Mouse (Mus musculus) liver, postnatal 0 days (tissue): ENCODE results near the gene Wwp2. TPM values are rescaled to one million over a fixed set of nuclear protein-coding genes. Genes with fewer than 3 reads are reported as not detected.

ENCODE experiments used
- ATAC-seq: fragments of 200-750 bp; cut with Nextera tagmentation; 2 replicates; pipeline ENCODE4 v1.8.0; 2017; ENCODE audit warnings: mild to moderate bottlenecking, moderate library complexity
- DNase-seq: peaks from one replicate; pipeline ENCODE4 v3.0.0-alpha.2; 2016
- H3K27ac ChIP-seq: fragments of 300-500 bp; sonication (generic); 2 replicates; pipeline ENCODE4 v1.5.1; 2014; ENCODE audit warnings: antibody characterized with exemption, moderate library complexity, mild to moderate bottlenecking, low read depth
- H3K27me3 ChIP-seq: fragments of 300-500 bp; sonication (generic); 2 replicates; pipeline ENCODE4 v1.6.1; 2014; ENCODE audit warnings: low read length, control low read depth, mixed read lengths; ENCODE audit not compliant: insufficient read depth
- H3K36me3 ChIP-seq: fragments of 300-500 bp; sonication (generic); replicated peaks from 2 replicates; pipeline ENCODE4 v1.6.1; 2014; ENCODE audit warnings: mild to moderate bottlenecking, control low read depth, low read length, moderate library complexity, mixed read lengths; ENCODE audit not compliant: insufficient read depth
- H3K4me1 ChIP-seq: fragments of 300-500 bp; sonication (generic); 2 replicates; pipeline ENCODE4 v1.6.1; 2014; ENCODE audit warnings: antibody characterized with exemption, mild to moderate bottlenecking, control low read depth; ENCODE audit not compliant: insufficient read depth
- H3K4me2 ChIP-seq: fragments of 300-500 bp; sonication (generic); 2 replicates; pipeline ENCODE4 v1.6.1; 2014; ENCODE audit warnings: low read depth, mild to moderate bottlenecking, low read length, moderate library complexity, mixed read lengths
- H3K4me3 ChIP-seq: fragments of 300-500 bp; sonication (generic); 2 replicates; pipeline ENCODE4 v1.5.1; 2014; ENCODE audit warnings: low read depth, low read length
- H3K9ac ChIP-seq: fragments of 300-500 bp; sonication (generic); replicated peaks from 2 replicates; pipeline ENCODE4 v1.6.1; 2014; ENCODE audit warnings: mild to moderate bottlenecking, moderate library complexity
- H3K9me3 ChIP-seq: fragments of 300-500 bp; sonication (generic); 2 replicates; pipeline ENCODE4 v1.6.1; 2016; ENCODE audit warnings: mild to moderate bottlenecking, control low read depth, low read length, mixed read lengths
- CTCF ChIP-seq: sonication (generic); IDR thresholded peaks from 2 replicates; pipeline ENCODE4 v1.5.1; 2016; ENCODE audit warnings: antibody characterized with exemption, low read depth
- EP300 ChIP-seq: IDR thresholded peaks from 2 replicates; pipeline ENCODE4 v1.6.1; 2016; ENCODE audit warnings: antibody characterized with exemption, low read depth, mild to moderate bottlenecking
- WGBS: fragments of 180-500 bp; shearing (Covaris S2); extraction: QIAGEN DNeasy Blood & Tissue Kit; methylation state at CpG from one replicate; pipeline ENCODE4 v1.1.7; 2014; ENCODE audit not compliant: insufficient replicate concordance; 5-methylcytosine and 5-hydroxymethylcytosine counted together
- polyA plus RNA-seq: library from polyadenylated mRNA; unstranded; fragments of >200 nt; fragmentation: Nextera tagmentation; extraction: Ambion mirVana; gene quantifications from 2 replicates; pipeline ENCODE4 v1.2.1, GENCODE M21; 2015

The Wwp2 gene
- polyA plus RNA-seq, 1 experiment from 2014 or later = 29.1 TPM

DNA sequence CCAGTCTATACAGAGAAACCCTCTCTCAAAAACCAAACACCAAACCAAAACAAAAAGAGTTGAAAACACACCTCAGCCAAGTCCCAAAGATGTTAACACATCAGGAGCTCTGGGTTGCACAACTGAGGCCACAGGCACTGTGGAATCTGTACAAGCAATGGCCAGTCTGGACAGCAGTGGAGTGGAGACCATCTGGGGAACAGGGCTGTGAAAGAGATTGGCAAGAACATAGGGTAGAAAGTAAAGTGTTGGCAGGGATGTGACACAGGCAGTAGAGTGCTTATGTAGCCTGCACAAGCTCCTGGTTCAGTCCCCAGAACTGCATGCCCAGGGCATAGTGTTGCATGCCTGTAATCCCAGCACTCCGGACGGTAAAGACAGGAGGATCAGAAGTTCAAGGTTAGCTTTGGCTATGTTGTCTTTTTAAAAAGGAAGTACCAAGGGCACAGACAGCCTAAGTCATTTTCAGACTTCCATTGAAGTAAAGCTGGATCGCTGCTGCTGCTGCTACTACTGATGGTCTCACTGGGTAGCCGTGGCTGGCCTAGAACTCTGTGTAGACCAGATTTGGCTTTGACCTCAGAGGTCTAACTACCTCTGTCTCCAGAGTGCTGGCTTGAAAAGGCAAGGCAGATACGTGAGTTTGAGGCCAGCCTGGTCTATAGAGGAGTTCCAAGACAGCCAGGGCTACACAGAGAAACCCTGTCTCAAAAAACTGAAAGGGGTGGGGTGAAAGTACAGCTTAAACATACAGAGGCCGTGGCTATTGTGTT lies 79.0 kb downstream of the Wwp2 start:
- TF ChIP-seq CTCF (no peak), EP300 (no peak)
- Histone ChIP-seq H3K27me3 (no peaks in the 10 kb centered on the region), H3K9ac (no peak overlapping the region), H3K27ac (no peak overlapping the region), H3K36me3 (peaks cover 13% of the 10 kb centered on the region), H3K9me3 (no peaks in the 10 kb centered on the region), H3K4me3 (no peak overlapping the region), H3K4me2 (no peak overlapping the region), H3K4me1 (peaks cover 2% of the 10 kb centered on the region; the same call in 1 of the 2 replicates)
- no peak for ATAC-seq
- WGBS = 77% methylated on average over 6 of the region's 6 CpGs
- no peak for DNase-seq

DNA sequence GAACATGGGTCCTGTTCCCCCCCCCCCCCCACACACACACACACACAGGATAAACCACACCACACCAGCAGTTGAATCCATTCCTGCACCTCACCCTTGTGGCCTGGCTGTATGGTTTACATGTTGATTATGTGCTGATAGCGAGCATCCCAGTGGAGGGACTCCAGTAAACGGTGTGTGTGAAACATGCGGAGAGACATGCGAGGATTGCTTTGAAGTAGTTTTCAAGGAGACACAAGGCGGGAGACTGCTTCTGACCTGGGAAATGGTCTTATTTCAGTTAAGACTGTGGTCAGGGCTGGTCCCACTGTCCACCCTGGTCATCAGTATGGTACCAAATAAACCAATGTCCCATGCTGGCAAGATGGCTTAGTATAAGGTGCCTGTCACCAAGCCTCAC lies 82.6 kb downstream of the Wwp2 start:
- H3K9me3 ChIP-seq = no peaks in the 10 kb centered on the region

DNA sequence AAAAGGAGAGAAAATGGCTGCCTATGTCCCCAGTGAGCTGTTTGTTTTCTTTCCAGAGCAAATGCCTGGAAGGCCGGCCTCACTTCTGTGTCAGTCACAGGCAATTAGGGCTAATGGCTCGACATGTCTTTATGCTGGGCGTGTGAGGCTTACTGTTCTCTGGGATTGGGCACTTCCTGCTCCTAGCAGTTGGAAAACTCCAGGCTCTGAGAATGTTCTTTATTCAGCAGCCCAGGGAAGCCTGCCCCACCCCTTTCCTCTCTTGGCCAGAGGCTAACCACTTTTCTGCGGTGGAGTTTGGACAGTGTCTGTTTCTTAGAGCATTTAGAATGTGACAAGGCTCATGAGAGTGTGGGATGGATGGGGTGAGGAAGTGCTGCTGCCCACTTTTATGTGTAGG lies 83.7 kb downstream of the Wwp2 start:
- 37% methylated on average over 4 of the region's 4 CpGs for WGBS
- Histone ChIP-seq H3K4me2 (no peak overlapping the region), H3K27me3 (no peaks in the 10 kb centered on the region), H3K4me1 (no peaks in the 10 kb centered on the region), H3K9me3 (no peaks in the 10 kb centered on the region), H3K36me3 (peaks cover 13% of the 10 kb centered on the region), H3K4me3 (no peak overlapping the region), H3K27ac (no peak overlapping the region), H3K9ac (no peak overlapping the region)
- TF ChIP-seq EP300 (no peak), CTCF (no peak)
- ATAC-seq = no peak
- DNase-seq = no peak

More for the DNA sequence above, 82.6 kb downstream of the Wwp2 start:
- Histone ChIP-seq H3K4me2 (no peak overlapping the region), H3K27ac (no peak overlapping the region), H3K27me3 (no peaks in the 10 kb centered on the region), H3K36me3 (peaks cover 13% of the 10 kb centered on the region), H3K4me1 (no peaks in the 10 kb centered on the region), H3K4me3 (no peak overlapping the region), H3K9ac (no peak overlapping the region)
- no peak for ATAC-seq
- no peak for DNase-seq
- WGBS = 90% methylated on average over 5 of the region's 5 CpGs
- TF ChIP-seq CTCF = no peak
- TF ChIP-seq EP300 = no peak

DNA sequence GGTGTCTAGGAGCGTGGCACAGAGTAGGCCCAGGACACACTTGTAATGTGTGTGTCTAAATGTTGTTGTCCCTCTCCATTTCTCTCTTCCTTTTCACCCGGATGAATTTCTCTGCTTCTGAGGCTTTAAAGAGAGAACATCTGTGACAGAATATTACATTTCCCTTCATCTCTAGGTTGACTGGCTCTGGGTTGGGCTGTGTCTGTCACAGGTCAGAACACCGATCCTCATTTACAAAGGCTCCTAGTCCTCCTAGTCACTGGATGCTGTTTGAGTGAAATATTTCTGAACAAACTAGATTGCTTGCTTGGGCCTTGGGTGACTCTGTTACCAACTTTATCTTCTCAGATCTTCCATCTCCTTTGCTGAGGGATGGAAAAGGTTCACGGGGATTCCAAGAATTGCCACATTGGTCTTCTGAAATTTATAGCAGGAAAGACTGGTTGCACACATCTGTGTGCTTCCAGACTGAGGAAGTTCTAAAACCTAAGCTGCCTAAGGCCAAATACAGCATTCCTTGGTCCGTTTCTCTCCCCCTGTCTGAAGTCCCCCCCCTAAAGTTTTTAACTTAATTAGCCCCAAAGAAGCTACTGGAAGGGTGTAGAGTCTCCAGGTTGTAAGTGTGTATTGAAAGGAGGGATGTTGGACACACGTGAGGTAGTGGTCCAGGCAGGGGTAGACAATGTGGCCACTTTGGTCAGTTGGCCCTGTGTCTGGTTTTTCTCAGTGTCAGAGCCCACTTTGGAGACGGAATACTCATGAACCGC lies 85.8 kb downstream of the Wwp2 start:
- no peak for TF ChIP-seq EP300
- TF ChIP-seq CTCF = no peak
- H3K36me3 ChIP-seq = peaks cover 13% of the 10 kb centered on the region
- ATAC-seq (no peak), DNase-seq (no peak)
- no peaks in the 10 kb centered on the region for H3K4me1 ChIP-seq
- H3K4me2 ChIP-seq = no peak overlapping the region
- no peak overlapping the region for H3K4me3 ChIP-seq
- no peaks in the 10 kb centered on the region for H3K27me3 ChIP-seq
- no peaks in the 10 kb centered on the region for H3K9me3 ChIP-seq
- 66% methylated on average over 8 of the region's 8 CpGs for WGBS
- H3K9ac ChIP-seq = no peak overlapping the region
- no peak overlapping the region for H3K27ac ChIP-seq

DNA sequence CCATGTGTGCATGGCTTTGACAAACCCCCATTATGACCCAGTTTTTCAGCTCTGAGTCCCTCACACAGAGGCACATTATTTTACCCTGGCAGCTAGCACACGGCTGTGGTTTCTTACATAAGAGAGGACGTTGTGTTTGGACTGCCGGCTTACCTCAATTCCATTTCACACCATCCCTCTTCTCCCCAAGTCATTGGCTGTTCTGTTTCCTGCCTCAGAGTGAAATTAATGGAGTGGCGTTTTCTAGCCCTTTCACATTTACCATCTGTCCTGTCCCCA lies 86.3 kb downstream of the Wwp2 start:
- H3K36me3 ChIP-seq = peaks cover 11% of the 10 kb centered on the region
- no peak overlapping the region for H3K4me3 ChIP-seq
- H3K27ac ChIP-seq = no peak overlapping the region
- WGBS = 63% methylated on average over 4 of the region's 4 CpGs
- TF ChIP-seq CTCF (no peak), EP300 (no peak)
- H3K4me2 ChIP-seq = no peak overlapping the region
- H3K27me3 ChIP-seq = no peaks in the 10 kb centered on the region
- no peak for DNase-seq
- H3K4me1 ChIP-seq = no peaks in the 10 kb centered on the region
- H3K9ac ChIP-seq = no peak overlapping the region
- H3K9me3 ChIP-seq = no peaks in the 10 kb centered on the region
- ATAC-seq = no peak

DNA sequence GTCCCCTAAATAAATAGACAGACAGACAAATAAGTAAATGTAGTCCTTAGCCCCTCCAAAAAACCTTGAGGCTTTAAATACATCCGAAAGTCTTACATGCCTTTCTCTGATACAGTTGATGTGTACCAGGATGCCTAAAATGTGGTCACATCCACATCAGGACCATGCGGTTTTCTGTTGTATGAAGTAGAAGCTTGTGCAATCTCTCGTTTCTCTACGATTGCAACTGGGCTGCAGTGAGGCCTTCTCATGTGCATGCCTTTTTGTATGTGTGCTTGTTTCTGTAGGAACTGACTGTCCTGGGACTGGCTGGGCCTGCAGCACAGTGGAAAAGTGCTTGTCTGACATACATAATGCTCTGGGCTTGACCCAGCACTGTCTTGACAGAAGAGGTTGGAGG lies 88.4 kb downstream of the Wwp2 start:
- Histone ChIP-seq H3K9ac (no peak overlapping the region), H3K4me2 (no peak overlapping the region), H3K9me3 (no peaks in the 10 kb centered on the region), H3K36me3 (no peaks in the 10 kb centered on the region; the same call in none of the 2 replicates), H3K27ac (no peak overlapping the region), H3K4me1 (no peaks in the 10 kb centered on the region), H3K27me3 (no peaks in the 10 kb centered on the region), H3K4me3 (no peak overlapping the region)
- ATAC-seq (no peak), DNase-seq (no peak)
- 70% methylated on average over 4 of the region's 4 CpGs for WGBS
- TF ChIP-seq CTCF (no peak), EP300 (no peak)
